Mouse (Mus musculus) midbrain, embryonic 16.5 days (tissue): ENCODE data around the gene Gast. TPM values are rescaled to one million over a fixed set of nuclear protein-coding genes. Genes with fewer than 3 reads are reported as not detected.
"Not testable (repeated sequence)": the region's sequence is repeated elsewhere in the genome, so short reads cannot be mapped to it uniquely, and the experiment has no call there.

ENCODE experiments used
- ATAC-seq: fragments of 200-750 bp; cut with Nextera tagmentation; 2 replicates; pipeline ENCODE4 v1.8.0; 2017; ENCODE audit warnings: moderate TSS enrichment
- H3K27ac ChIP-seq: fragments of 300-500 bp; sonication (generic); 2 replicates; pipeline ENCODE4 v1.5.1; 2014; ENCODE audit warnings: mild to moderate bottlenecking, low read length, mixed read lengths
- H3K27me3 ChIP-seq: fragments of 300-500 bp; sonication (generic); 2 replicates; pipeline ENCODE4 v1.6.1; 2014; ENCODE audit warnings: low read depth, low read length, mixed read lengths; ENCODE audit not compliant: control insufficient read depth, insufficient read depth
- H3K36me3 ChIP-seq: fragments of 300-500 bp; sonication (generic); 2 replicates; pipeline ENCODE4 v1.6.1; 2014; ENCODE audit warnings: mild to moderate bottlenecking, low read length, moderate library complexity, mixed read lengths; ENCODE audit not compliant: control insufficient read depth, insufficient read depth
- H3K4me1 ChIP-seq: fragments of 300-500 bp; sonication (generic); 2 replicates; pipeline ENCODE4 v1.6.1; 2014; ENCODE audit warnings: mild to moderate bottlenecking, low read length, mixed read lengths; ENCODE audit not compliant: control insufficient read depth, insufficient read depth
- H3K4me2 ChIP-seq: fragments of 300-500 bp; sonication (generic); 2 replicates; pipeline ENCODE4 v1.6.1; 2014; ENCODE audit warnings: mild to moderate bottlenecking, low read length, mixed read lengths
- H3K4me3 ChIP-seq: fragments of 300-500 bp; sonication (generic); 2 replicates; pipeline ENCODE4 v1.5.1; 2014; ENCODE audit warnings: low read depth, mild to moderate bottlenecking, low read length, moderate library complexity, mixed read lengths
- H3K9ac ChIP-seq: fragments of 300-500 bp; sonication (generic); 2 replicates; pipeline ENCODE4 v1.6.1; 2014; ENCODE audit warnings: low read depth, low read length, mixed read lengths
- H3K9me3 ChIP-seq: fragments of 300-500 bp; sonication (generic); replicated peaks from 2 replicates; pipeline ENCODE4 v1.6.1; 2014; ENCODE audit warnings: mild to moderate bottlenecking, low read length, mixed read lengths; ENCODE audit not compliant: control insufficient read depth, poor library complexity, severe bottlenecking
- WGBS: fragments of 180-500 bp; shearing (Covaris S2); extraction: QIAGEN DNeasy Blood & Tissue Kit; methylation state at CpG from one replicate; pipeline ENCODE4 v1.1.7; 2014; 5-methylcytosine and 5-hydroxymethylcytosine counted together
- polyA plus RNA-seq: library from polyadenylated mRNA; unstranded; fragments of >200 nt; fragmentation: Nextera tagmentation; extraction: Ambion mirVana; gene quantifications from 2 replicates; pipeline ENCODE4 v1.2.1, GENCODE M21; 2015

The Gast gene
- polyA plus RNA-seq, 1 experiment from 2014 or later = 0.46 TPM

DNA sequence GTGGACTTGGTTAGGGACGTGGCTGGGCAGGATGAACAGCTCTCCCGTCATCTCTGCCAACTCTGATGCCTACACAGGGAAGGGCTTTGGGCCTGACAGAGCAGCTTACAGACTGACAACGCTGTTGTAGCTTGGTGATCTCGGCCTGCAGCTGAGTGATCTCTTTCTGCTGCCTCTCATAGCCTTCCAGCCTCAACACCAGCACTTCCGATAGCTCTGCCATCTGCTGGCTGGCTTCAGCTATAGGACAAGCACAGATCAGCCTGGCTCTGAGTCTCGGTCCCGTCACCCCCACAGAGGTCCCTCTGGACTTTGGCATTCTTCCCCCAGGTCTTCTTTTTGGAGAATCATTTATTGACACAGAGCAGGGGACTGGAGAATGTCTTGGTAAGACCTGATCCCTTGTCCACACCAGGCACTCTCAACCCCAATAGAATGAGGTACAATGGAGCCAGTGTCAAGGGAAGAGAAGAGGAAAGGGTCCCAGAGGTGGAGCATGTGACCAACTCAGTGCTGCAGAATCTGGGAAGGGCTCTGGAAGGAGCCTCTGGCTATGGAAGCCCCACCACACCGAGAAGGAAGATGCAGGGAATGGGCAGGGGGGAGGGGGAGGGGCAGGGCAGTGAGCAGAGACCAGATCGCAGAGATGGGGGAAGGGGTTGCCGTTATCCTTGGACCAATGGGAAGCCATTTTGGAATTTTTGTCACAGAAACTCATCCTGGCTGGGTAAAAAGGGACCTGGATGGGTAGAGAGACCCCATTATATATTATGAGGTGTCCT, 18.1 kb downstream of the Gast start:
- H3K4me3 ChIP-seq = no peak overlapping the region
- no peaks in the 10 kb centered on the region for H3K27me3 ChIP-seq
- peak overlapping the region; percentile 28; the same call in 1 of the 2 replicates for H3K9ac ChIP-seq
- 27% methylated on average over 10 of the region's 10 CpGs for WGBS
- H3K4me1 ChIP-seq = peaks cover 29% of the 10 kb centered on the region
- no peak overlapping the region for H3K4me2 ChIP-seq
- peak overlapping the region; percentile 47; the same call in 1 of the 2 replicates for H3K27ac ChIP-seq
- ATAC-seq = peak; percentile 21; the same call in 1 of the 2 replicates
- H3K9me3 ChIP-seq = no peaks in the 10 kb centered on the region
- H3K36me3 ChIP-seq = peaks cover 2% of the 10 kb centered on the region; the same call in 1 of the 2 replicates

- peak; percentile 46 for ATAC-seq
- H3K4me1 ChIP-seq = peaks cover 25% of the 10 kb centered on the region
- peak overlapping the region; percentile 87 for H3K4me2 ChIP-seq
- H3K36me3 ChIP-seq = no peaks in the 10 kb centered on the region; the same call in 1 of the 2 replicates
- no peaks in the 10 kb centered on the region for H3K9me3 ChIP-seq
- H3K9ac ChIP-seq = peak overlapping the region; percentile 82
- H3K4me3 ChIP-seq = peak overlapping the region; percentile 85
- 0 out of 2 replicates have a peak, but pooled peaks cover 5% of the 10 kb centered on the region for H3K27me3 ChIP-seq
- under 1% methylated on average over 47 of the region's 54 CpGs for WGBS
- peak overlapping the region; percentile 91 for H3K27ac ChIP-seq
Observed at GRCm38 (mm10) chr11:100355151-100355951, 21.1 kb downstream of the Gast start.

DNA sequence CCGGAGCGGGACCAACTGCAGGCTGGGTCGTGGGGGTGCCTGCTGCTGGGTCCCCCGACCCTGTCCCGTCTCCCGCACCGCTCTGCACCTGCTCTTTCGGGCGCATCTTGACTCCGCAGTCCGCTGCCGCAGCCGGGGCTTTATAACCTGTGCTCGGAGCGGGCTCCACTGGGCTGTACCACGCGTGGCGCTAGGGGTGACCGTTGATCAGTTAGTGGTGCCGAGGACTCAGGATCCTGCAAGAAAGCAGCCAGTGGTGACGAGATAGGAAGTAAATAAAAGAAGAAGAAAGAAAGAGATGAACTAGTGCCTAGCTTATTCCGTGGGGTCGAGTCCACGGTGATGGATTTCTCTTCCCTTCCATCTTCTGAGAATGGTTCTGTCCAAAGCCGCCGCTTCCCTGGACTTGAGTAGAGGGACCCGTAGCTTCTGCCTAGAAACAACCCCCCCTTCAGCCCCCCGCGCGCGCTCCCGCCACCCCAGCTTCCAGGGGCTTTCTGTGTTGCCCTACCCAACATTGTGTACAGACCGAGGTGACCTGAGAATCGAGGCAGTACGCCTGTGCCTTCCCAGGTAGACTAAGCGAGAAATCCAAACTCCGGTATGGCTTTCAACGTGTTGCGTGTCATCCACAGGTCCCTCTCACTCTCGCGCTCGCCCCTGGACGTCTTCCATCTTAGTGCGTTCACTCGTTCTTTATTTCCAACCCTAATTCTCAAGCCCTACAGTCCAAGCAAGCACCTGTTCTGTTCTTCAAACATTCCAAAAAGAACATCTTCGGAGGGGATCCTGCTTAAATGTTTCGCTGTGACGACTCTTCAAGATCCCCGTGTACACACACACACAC, 22.0 kb downstream of the Gast start, which contains the start of gene Hap1:
Gene Hap1, minus strand, starts transcription at position 157 of the 847 bp plus-strand sequence.
- under 1% methylated on average over 49 of the region's 49 CpGs for WGBS
- Histone ChIP-seq H3K9ac (peak within 1 kb of the TSS; percentile 82), H3K27ac (peak within 1 kb of the TSS; percentile 91), H3K4me1 (peaks cover 25% of the 10 kb centered on the region), H3K27me3 (0 out of 2 replicates have a peak, but pooled peaks cover 5% of the 10 kb centered on the region), H3K4me2 (peak within 1 kb of the TSS; percentile 87), H3K9me3 (no peaks in the 10 kb centered on the region), H3K4me3 (peak within 1 kb of the TSS; percentile 85), H3K36me3 (no peaks in the 10 kb centered on the region; the same call in 1 of the 2 replicates)
- ATAC-seq = peak; percentile 76

DNA sequence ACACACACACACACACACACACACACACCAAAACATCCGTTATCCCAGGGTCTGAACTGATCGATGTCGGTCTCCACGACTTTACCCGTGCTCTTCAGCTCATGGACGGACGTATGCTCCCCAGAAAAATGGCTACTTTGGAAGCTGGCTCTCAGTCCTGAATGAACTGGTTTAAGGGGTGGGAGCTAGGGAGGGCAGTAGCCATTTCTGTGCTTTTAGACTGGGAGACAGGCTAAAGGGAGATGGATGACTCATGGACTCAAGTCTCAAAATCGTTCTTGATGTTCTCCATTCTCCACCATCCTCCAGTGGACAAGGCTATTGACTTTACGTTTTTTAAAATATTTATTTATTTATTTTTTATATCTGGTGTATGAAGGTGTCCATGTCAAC, 22.6 kb downstream of the Gast start:
- H3K27me3 ChIP-seq = 0 out of 2 replicates have a peak, but pooled peaks cover 5% of the 10 kb centered on the region
- H3K9ac ChIP-seq = peak overlapping the region; percentile 82
- peak overlapping the region; percentile 85 for H3K4me3 ChIP-seq
- no peaks in the 10 kb centered on the region; the same call in 1 of the 2 replicates for H3K36me3 ChIP-seq
- ATAC-seq = no peak
- peak overlapping the region; percentile 91 for H3K27ac ChIP-seq
- no peaks in the 10 kb centered on the region for H3K9me3 ChIP-seq
- H3K4me2 ChIP-seq = peak overlapping the region; percentile 87
- 14% methylated on average over 9 of the region's 9 CpGs for WGBS
- H3K4me1 ChIP-seq = peaks cover 24% of the 10 kb centered on the region

- H3K4me2 ChIP-seq = peak overlapping the region; percentile 87; the same call in 1 of the 2 replicates
- no peak overlapping the region for H3K9ac ChIP-seq
- no peak overlapping the region for H3K4me3 ChIP-seq
- no peaks in the 10 kb centered on the region; the same call in 1 of the 2 replicates for H3K36me3 ChIP-seq
- H3K27ac ChIP-seq = no peak overlapping the region
- 52% methylated on average over 5 of the region's 5 CpGs for WGBS
- peaks cover 21% of the 10 kb centered on the region for H3K4me1 ChIP-seq
- no peak for ATAC-seq
- no peaks in the 10 kb centered on the region for H3K9me3 ChIP-seq
- 0 out of 2 replicates have a peak, but pooled peaks cover 5% of the 10 kb centered on the region for H3K27me3 ChIP-seq
Observed at GRCm38 (mm10) chr11:100357408-100357807, 23.2 kb downstream of the Gast start.

GRCm38 (mm10) chr11:100360175-100360574, 26.0 kb downstream of the Gast start:
- Histone ChIP-seq H3K27ac (no peak overlapping the region), H3K9me3 (no peaks in the 10 kb centered on the region), H3K4me1 (peaks cover 7% of the 10 kb centered on the region; the same call in 1 of the 2 replicates), H3K4me3 (no peak overlapping the region), H3K36me3 (no peaks in the 10 kb centered on the region), H3K27me3 (0 out of 2 replicates have a peak, but pooled peaks cover 5% of the 10 kb centered on the region), H3K9ac (no peak overlapping the region), H3K4me2 (no peak overlapping the region)
- WGBS = 83% methylated on average over 6 of the region's 6 CpGs
- ATAC-seq = no peak

DNA sequence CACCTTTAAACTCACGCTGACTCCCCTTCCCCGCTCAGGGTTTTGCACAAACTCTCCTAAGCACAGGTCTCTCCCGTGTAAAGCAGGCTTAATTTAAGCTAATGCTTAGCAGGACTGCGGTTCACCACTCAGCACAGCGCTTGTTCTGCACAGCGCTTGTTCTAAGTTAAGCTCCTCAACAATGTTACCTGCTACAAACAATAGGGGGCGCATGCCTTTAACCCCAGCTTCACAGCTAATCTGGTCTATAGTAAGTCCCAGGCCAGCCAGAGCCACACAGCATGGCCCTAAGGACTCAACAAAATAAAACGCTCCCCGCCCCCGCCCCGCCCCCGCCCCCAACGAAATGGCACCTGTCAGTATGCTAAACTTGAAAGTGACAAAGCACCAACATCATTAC, 26.9 kb downstream of the Gast start:
- ATAC-seq, H3K27ac ChIP-seq, H3K9ac ChIP-seq, H3K27me3 ChIP-seq, H3K4me1 ChIP-seq, H3K4me2 ChIP-seq, H3K9me3 ChIP-seq, H3K4me3 ChIP-seq, H3K36me3 ChIP-seq: not testable (repeated sequence)
- whole genome bisulfite sequencing = no CpG with 5 or more reads among the region's 13 CpGs
